Mouse (Mus musculus) embryonic facial prominence, embryonic 14.5 days (tissue): ENCODE measurements around the gene Ebpl. TPM values are rescaled to one million over a fixed set of nuclear protein-coding genes. Genes with fewer than 3 reads are reported as not detected.

ENCODE experiments used
- ATAC-seq: fragments of 200-750 bp; cut with Nextera tagmentation; 2 replicates; pipeline ENCODE4 v1.8.0; 2017; ENCODE audit warnings: low read depth, moderate number of reproducible peaks, moderate TSS enrichment
- DNase-seq: peaks from one replicate; pipeline ENCODE4 v3.0.0-alpha.2; 2015; ENCODE audit warnings: low spot score
- H3K27ac ChIP-seq: fragments of 300-500 bp; sonication (generic); replicated peaks from 2 replicates; pipeline ENCODE4 v1.5.1; 2014; ENCODE audit warnings: low read depth, mild to moderate bottlenecking, low read length, moderate library complexity
- H3K27me3 ChIP-seq: fragments of 300-500 bp; sonication (generic); replicated peaks from 2 replicates; pipeline ENCODE4 v1.6.1; 2014; ENCODE audit warnings: low read length; ENCODE audit not compliant: control insufficient read depth, insufficient read depth
- H3K36me3 ChIP-seq: fragments of 300-500 bp; sonication (generic); 2 replicates; pipeline ENCODE4 v1.6.1; 2014; ENCODE audit warnings: low read length, mixed read lengths; ENCODE audit not compliant: control insufficient read depth, insufficient read depth
- H3K4me1 ChIP-seq: fragments of 300-500 bp; sonication (generic); 2 replicates; pipeline ENCODE4 v1.6.1; 2014; ENCODE audit warnings: antibody characterized with exemption, low read length; ENCODE audit not compliant: control insufficient read depth, insufficient read depth
- H3K4me2 ChIP-seq: fragments of 300-500 bp; sonication (generic); 2 replicates; pipeline ENCODE4 v1.6.1; 2014; ENCODE audit warnings: low read depth, mild to moderate bottlenecking, low read length, moderate library complexity, mixed read lengths
- H3K4me3 ChIP-seq: fragments of 300-500 bp; sonication (generic); 2 replicates; pipeline ENCODE4 v1.5.1; 2014; ENCODE audit warnings: low read depth, mild to moderate bottlenecking, low read length
- H3K9ac ChIP-seq: fragments of 300-500 bp; sonication (generic); 2 replicates; pipeline ENCODE4 v1.6.1; 2014; ENCODE audit warnings: low read depth, mild to moderate bottlenecking, low read length, moderate library complexity, mixed read lengths
- H3K9me3 ChIP-seq: fragments of 300-500 bp; sonication (generic); 2 replicates; pipeline ENCODE4 v1.6.1; 2016; ENCODE audit warnings: low read length; ENCODE audit not compliant: control insufficient read depth
- WGBS: fragments of 180-500 bp; shearing (Covaris S2); extraction: QIAGEN DNeasy Blood & Tissue Kit; methylation state at CpG from one replicate; pipeline ENCODE4 v1.1.7; 2014; 5-methylcytosine and 5-hydroxymethylcytosine counted together
- polyA plus RNA-seq: library from polyadenylated mRNA; unstranded; fragments of >200 nt; fragmentation: Nextera tagmentation; extraction: Ambion mirVana; gene quantifications from 2 replicates; pipeline ENCODE4 v1.2.1, GENCODE M21; 2014

Ebpl gene
- polyA plus RNA-seq, 1 experiment from 2014 or later = 12.1 TPM

- 97% methylated on average over 2 of the region's 2 CpGs for WGBS
Measured at GRCm38 (mm10) chr14:61363734-61364133, 3.5 kb upstream of the Ebpl start.

DNA sequence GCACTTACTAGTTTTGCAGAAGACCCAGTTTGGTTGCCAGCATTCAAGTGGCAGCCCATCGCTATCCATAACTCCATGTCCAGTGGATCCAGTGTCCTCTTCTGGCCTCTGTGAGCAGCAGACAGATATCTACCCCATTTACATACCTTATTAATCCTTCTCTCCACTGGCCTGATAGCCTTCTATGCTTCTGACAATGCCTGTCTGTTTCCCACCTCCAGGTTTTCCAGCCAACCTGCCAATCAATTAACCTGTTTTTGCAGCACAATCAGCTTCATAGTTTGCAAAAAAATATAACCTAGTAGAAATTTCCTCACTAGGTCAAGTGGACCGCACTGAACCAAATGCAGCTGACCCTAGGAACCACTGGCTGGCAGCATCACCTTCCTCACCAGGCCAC lies 2.0 kb upstream of the Ebpl start:
- ATAC-seq (no peak), DNase-seq (no peak)
- Histone ChIP-seq H3K27me3 (no peaks in the 10 kb centered on the region), H3K4me3 (no peak overlapping the region), H3K27ac (no peak overlapping the region), H3K36me3 (peaks cover 10% of the 10 kb centered on the region), H3K9ac (no peak overlapping the region), H3K4me1 (no peaks in the 10 kb centered on the region), H3K9me3 (no peaks in the 10 kb centered on the region), H3K4me2 (no peak overlapping the region)
- WGBS = 98% methylated on average over 2 of the region's 2 CpGs

More at GRCm38 (mm10) chr14:61363734-61364133, 3.5 kb upstream of the Ebpl start:
- no peaks in the 10 kb centered on the region for H3K27me3 ChIP-seq
- ATAC-seq (no peak), DNase-seq (no peak)
- H3K9ac ChIP-seq = no peak overlapping the region
- no peaks in the 10 kb centered on the region for H3K9me3 ChIP-seq
- H3K4me2 ChIP-seq = no peak overlapping the region
- no peak overlapping the region for H3K27ac ChIP-seq
- peaks cover 13% of the 10 kb centered on the region for H3K36me3 ChIP-seq
- H3K4me1 ChIP-seq = no peaks in the 10 kb centered on the region
- no peak overlapping the region for H3K4me3 ChIP-seq

DNA sequence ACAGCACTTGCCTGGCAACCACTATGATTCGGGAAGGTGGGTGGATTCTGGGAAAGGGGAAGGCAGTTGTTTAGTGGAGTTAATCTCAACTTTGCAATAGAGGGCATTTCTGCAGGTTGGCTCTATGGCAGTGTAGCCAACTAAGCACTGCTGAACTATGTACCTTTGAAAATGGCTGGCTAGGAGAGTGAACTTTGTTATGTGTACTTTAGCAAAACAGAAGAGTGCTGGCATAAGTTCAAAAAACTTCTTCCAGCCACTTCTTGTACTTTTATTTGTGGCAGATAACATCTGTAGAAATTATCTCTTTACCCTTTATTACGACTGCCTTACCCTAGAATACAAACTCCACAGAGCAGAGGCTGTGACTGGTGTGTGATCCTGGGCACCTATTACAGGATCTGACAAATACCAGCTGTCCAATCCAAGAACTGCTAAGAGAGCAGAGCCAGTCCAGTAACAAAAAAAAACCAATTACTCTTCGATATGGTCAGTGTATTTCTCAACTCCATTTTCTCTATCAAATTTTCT lies 807 bp upstream of the Ebpl start:
- 50% methylated on average over 3 of the region's 3 CpGs for WGBS
- Histone ChIP-seq H3K27me3 (no peaks in the 10 kb centered on the region), H3K36me3 (peaks cover under 1% of the 10 kb centered on the region), H3K27ac (peak overlapping the region; percentile 65; the same call in 1 of the 2 replicates), H3K4me1 (no peaks in the 10 kb centered on the region), H3K9ac (0 out of 2 replicates have a peak overlapping the region, but pooled peaks have one; percentile 80), H3K4me3 (peak overlapping the region; percentile 65; the same call in 1 of the 2 replicates), H3K9me3 (no peaks in the 10 kb centered on the region), H3K4me2 (peak overlapping the region; percentile 64)
- ATAC-seq (no peak), DNase-seq (no peak)

DNA sequence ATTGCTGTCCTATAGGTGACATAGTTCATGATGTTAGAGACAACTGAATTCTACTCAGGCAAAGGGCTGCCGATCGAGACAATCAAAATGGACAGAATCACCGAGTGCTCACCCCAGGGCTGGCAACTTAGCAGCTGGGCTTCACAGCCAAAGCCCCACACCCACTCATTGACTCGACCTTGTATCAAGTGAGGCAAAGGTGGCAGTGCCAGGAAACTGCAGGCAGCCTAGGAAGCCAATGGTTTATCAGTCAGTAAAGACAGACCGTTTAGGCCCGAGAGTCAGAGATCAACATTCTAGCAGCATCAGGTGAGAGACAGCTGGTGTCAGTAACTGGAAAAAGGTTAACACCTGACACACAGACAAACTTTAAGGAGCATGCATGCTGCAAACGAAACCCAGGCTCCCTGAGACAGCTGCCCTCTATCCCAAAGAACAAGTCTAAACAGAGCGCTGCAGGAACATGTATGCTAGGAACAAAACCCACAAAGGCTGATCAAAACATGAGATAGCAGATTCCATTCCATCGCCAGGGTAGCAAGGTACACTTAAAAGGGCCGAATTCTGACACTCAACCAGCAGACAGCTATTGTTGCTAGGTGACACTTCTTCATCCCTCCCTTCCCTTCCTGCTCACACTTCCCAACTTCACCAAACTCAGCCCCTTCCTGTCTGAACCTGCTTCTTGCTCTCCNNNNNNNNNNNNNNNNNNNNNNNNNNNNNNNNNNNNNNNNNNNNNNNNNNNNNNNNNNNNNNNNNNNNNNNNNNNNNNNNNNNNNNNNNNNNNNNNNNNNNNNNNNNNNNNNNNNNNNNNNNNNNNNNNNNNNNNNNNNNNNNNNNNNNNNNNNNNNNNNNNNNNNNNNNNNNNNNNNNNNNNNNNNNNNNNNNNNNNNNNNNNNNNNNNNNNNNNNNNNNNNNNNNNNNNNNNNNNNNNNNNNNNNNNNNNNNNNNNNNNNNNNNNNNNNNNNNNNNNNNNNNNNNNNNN lies 5.7 kb downstream of the Ebpl start:
- no peaks in the 10 kb centered on the region for H3K27me3 ChIP-seq

GRCm38 (mm10) chr14:61350808-61351207 lies 9.4 kb downstream of the Ebpl start:
- Histone ChIP-seq H3K36me3 (no peaks in the 10 kb centered on the region), H3K9me3 (no peaks in the 10 kb centered on the region), H3K27me3 (no peaks in the 10 kb centered on the region), H3K4me1 (no peaks in the 10 kb centered on the region), H3K4me2 (no peak overlapping the region), H3K9ac (no peak overlapping the region), H3K27ac (no peak overlapping the region), H3K4me3 (no peak overlapping the region)
- ATAC-seq = no peak; the same call in 1 of the 2 replicates
- WGBS = 71% methylated on average over 6 of the region's 6 CpGs
- DNase-seq = peak; percentile 26

More for the DNA sequence above, 5.7 kb downstream of the Ebpl start:
- DNase-seq (peak; percentile 73), ATAC-seq (peak; percentile 63; the same call in 1 of the 2 replicates)
- Histone ChIP-seq H3K9ac (no peak overlapping the region), H3K9me3 (no peaks in the 10 kb centered on the region), H3K27ac (no peak overlapping the region; the same call in 1 of the 2 replicates), H3K4me1 (no peaks in the 10 kb centered on the region), H3K4me3 (no peak overlapping the region), H3K4me2 (no peak overlapping the region), H3K36me3 (no peaks in the 10 kb centered on the region)
- WGBS = 75% methylated on average over 10 of the region's 10 CpGs

DNA sequence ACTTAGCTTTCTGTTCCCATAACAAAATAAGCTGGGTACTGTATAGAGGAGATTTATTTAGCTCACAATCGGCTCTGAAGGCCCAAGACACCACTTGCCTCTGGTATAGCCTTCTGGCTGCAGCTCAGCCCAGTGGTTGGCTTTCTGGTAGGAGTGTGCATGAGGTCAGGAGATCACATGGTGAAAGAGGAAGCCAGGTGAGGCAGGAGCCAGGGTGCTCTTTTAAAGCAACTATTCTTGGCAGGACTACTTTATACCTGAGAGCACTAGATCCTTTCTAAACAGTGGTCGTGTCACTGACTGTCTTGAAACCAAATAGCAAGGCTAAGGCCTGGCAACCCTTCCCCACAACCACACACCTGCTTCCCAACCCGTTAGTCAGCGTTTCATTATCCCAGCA lies 10.4 kb downstream of the Ebpl start:
- no peak for ATAC-seq
- H3K27me3 ChIP-seq = no peaks in the 10 kb centered on the region
- no peak overlapping the region for H3K4me3 ChIP-seq
- 81% methylated on average over 4 of the region's 4 CpGs for WGBS
- no peaks in the 10 kb centered on the region for H3K4me1 ChIP-seq
- no peaks in the 10 kb centered on the region for H3K36me3 ChIP-seq
- no peak overlapping the region for H3K4me2 ChIP-seq
- no peaks in the 10 kb centered on the region for H3K9me3 ChIP-seq
- no peak overlapping the region for H3K9ac ChIP-seq
- no peak for DNase-seq
- H3K27ac ChIP-seq = no peak overlapping the region

DNA sequence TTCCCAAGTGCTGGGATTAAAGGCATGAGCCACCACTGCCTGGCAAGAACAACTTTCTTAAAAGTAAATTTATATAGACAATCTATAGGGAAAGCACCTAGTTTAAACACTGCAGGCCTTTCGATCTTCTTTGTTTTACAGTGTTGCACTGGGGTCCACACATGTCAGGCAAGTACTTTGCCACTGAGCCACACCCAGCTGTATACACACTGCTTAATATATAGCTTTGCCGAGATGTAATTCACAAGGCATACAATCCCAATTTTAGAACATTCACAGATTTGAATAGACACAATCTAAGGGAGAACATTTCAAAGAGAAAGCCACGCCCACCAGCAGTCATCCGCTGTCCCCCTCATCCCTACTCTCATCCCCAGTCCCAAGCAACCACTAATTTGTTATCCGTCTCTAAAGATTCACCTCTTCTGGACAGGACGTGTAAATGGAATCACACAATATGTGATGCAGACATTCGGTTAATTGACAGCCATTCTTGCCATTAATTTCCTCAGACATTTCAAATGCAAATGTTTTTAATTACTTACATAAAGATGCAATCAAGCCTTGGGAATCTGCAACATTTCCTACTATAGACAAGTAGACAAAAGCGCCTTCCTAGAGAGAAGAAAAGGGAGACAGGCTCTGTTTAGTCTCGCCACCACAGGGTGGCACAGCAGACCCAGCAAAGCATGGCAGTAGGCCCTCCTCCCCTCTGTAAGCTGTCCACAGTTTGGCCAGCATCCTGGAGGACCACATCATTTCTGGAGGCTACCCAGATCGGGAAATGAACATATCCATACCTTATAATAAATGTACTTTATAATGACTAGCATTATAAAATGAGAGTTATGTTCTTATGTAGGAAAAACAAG lies 13.2 kb downstream of the Ebpl start:
- H3K4me2 ChIP-seq = no peak overlapping the region
- ATAC-seq (no peak), DNase-seq (peak; percentile 11)
- 75% methylated on average over 10 of the region's 10 CpGs for WGBS
- no peaks in the 10 kb centered on the region for H3K27me3 ChIP-seq
- no peaks in the 10 kb centered on the region for H3K9me3 ChIP-seq
- no peak overlapping the region for H3K27ac ChIP-seq
- H3K9ac ChIP-seq = 0 out of 2 replicates have a peak overlapping the region, but pooled peaks have one; percentile 14
- H3K36me3 ChIP-seq = no peaks in the 10 kb centered on the region
- no peak overlapping the region for H3K4me3 ChIP-seq
- no peaks in the 10 kb centered on the region for H3K4me1 ChIP-seq

- Histone ChIP-seq H3K4me3 (no peak overlapping the region), H3K9ac (no peak overlapping the region), H3K4me2 (no peak overlapping the region), H3K9me3 (no peaks in the 10 kb centered on the region), H3K27me3 (no peaks in the 10 kb centered on the region), H3K4me1 (no peaks in the 10 kb centered on the region), H3K36me3 (0 out of 2 replicates have a peak, but pooled peaks cover 7% of the 10 kb centered on the region), H3K27ac (no peak overlapping the region)
- WGBS = 75% methylated on average over 5 of the region's 5 CpGs
- DNase-seq = no peak
- no peak for ATAC-seq
Measured at GRCm38 (mm10) chr14:61344590-61344989, 15.6 kb downstream of the Ebpl start.
